Mouse (Mus musculus): Measurements from ENCODE around the gene Rims1.

DNA sequence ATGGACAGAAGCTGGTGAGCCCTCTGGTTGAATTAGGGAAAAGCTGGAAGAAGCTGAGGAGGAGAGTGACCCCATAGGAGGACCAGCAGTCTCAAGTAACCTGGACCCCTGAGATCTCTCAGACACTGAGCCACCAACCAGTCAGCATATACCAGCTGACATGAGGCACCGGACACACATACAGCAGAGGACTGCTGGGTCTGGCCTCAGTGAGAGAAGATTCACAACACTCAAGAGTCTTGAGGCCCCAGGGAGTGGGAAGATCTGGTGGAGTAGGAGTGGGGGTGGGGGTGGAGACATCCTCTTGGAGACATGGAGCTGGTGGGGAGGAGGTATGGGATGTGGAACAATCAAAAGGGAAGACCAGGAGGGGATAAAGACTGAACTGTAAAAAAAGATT is 233.1 kb downstream of the Rims1 start:
- TF ChIP-seq CTCF (IDR thresholded peaks at IDR 0.05; ENCODE audit: low read depth): no peak
- TF ChIP-seq EP300 (optimal IDR thresholded peaks at IDR 0.05): no peak

Measured in stomach, postnatal 0 days (tissue).